Mouse (Mus musculus) CD4-positive helper T cell, adult 2 months (primary cell): Measurements from ENCODE around the gene Sh2d7.
"Not testable (repeated sequence)": the region's sequence is repeated elsewhere in the genome, so short reads cannot be mapped to it uniquely, and the experiment has no call there.

Experiments used
- DNase-seq: peaks from one replicate; pipeline ENCODE4 v3.0.0-alpha.2; 2012; ENCODE audit warnings: low read depth, missing footprints, low spot score

The Sh2d7 gene

DNA sequence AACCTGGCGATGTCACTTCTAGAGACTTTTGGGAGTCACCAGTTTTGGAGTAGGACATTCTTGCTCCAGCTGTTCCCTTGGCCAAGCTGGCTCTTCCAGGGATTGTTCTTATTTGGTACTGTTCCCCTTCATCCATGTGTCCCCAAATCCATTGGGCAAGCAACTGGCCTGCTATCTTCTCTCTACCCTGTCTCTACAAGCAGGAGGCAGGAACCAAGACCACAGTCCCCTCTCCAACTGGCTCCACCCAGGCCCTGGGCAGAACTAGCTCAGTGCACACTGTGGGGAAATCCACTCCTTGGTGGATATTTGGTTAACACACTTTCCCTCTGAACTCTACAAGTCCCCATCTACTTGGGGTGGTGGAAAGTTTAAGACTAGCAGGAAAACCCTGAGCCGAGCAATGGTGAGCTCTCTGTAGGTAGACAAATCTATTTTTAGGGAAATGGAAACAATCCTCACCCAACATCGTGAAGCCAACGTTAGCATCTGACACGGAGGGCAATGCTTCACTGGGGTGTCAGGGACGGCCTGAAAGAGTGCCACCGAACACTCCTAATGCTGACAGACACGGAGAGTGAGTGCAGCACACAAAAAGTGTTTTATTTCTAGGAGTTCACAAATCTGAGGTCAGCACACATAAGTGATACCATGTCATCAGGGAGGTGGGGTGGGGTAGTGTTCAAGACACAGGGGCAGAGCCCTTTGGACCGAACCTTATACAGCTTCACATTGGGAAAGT lies 5.6 kb downstream of the Sh2d7 start:
- DNase-seq: no peak

DNA sequence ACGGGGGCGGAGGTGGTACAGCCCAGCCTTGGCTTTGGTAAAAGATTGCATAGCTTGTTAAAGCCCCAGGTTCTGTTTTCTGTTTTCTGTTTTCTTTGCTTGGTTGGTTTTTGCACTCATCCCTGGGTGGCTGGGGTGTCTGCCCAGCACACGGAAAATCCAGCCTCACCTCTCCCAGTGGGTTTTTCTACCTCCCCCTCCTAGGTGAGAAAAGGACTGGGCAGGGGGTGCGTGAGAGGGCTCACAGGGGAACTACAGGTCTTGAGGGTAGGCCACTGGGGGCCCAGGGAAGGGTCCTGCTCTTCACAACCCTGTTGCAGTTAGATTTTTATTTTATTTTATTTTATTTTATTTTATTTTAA lies 6.2 kb downstream of the Sh2d7 start:
- DNase-seq: no peak

DNA sequence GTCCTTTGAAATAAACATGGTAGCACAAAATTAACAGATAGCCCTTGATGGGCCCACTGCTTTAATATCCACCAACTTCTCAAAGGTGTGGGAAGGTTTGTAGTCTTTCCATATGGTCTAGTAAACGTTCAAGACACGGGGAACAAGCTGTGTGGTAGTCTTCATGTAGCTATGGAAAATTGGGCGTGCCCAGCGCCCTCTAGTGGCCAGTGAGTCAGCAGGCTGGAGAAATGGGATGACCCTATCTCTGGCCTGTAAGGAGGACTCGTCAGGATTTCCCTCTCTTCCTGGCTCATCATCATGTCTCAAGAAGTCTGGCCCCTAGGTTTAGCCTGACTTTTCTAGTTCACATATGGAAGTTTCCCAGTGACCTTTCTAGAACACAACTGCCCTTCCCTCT lies 8.8 kb downstream of the Sh2d7 start:
- DNase-seq: peak; percentile 44

DNA sequence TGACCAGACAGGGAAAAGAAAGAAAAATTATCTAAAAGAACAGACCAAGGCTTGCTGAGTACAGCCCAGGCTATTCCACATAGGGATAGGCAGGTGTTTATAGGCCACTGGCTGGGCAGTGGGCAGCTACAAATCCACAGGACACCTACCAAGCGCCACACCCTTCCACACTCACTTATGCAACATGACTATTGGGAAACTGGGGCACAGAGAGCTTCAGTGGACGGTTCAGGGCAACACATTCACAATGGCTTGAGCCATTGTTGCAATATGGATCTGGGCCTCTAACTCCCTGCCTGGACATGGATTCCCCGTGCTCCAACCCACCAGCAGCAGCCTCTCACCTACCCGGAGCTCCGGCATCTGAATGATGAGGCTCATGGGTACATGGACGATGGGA lies 10.6 kb downstream of the Sh2d7 start:
- DNase-seq: no peak

DNA sequence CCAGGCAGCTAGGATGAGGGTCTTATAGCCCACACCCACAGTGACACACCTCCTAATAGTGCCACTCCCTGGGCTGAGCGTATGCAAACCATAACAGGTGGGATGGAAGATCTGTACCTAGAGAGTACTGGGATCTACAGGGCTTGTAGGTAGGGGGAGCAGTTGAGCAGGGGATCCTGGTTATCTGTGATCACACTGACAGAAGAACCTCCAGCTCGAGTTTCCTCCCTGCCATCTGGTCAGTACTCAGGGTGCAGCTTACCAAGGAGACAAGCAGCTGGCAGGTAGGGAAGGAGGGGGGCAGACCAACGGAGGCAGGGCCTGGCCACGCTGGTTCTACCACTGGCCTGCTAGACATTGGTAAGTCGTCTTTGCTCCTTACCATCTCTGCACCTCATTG lies 13.6 kb downstream of the Sh2d7 start:
- peak; percentile 21 for DNase-seq

DNA sequence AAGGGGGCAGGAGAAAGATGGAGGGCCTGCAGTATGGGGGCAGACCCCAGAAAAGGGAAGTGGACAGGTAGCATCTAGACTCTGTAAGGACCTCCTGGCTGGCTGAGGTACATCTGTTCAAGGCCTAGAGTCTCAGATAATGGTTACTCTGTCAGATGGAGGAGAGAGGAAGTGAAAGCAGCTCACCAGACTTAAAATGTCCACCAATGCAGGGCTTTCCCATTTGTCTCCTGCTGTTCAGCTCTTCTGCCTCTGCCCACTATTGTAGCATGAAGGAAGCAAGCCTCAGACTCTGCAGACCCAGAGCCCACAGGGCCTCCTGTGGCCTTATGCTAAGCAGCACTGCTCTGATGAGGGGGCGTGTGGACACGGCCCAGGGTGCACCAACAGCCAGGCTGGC lies 16.3 kb downstream of the Sh2d7 start:
- no peak for DNase-seq

DNA sequence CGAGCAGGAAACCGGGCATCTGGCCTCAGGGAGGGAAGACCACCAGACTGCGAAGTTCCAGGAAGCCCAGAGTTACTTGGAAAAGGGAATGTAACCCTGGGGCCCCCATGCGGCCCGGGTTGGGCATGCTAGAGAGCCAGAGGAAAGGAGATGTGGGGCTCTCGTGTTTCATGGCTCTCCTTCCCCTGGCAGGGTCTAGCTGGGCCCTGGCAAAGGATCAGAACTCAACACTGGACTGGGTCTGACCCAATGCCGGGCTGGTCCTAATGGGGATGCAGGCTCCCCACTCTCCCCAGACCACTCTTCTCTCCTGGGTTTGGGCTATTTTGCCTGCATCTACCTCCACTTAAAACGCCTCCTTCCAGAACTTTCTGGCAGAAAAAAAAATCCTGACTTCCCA lies 19.9 kb downstream of the Sh2d7 start:
- no peak for DNase-seq

DNA sequence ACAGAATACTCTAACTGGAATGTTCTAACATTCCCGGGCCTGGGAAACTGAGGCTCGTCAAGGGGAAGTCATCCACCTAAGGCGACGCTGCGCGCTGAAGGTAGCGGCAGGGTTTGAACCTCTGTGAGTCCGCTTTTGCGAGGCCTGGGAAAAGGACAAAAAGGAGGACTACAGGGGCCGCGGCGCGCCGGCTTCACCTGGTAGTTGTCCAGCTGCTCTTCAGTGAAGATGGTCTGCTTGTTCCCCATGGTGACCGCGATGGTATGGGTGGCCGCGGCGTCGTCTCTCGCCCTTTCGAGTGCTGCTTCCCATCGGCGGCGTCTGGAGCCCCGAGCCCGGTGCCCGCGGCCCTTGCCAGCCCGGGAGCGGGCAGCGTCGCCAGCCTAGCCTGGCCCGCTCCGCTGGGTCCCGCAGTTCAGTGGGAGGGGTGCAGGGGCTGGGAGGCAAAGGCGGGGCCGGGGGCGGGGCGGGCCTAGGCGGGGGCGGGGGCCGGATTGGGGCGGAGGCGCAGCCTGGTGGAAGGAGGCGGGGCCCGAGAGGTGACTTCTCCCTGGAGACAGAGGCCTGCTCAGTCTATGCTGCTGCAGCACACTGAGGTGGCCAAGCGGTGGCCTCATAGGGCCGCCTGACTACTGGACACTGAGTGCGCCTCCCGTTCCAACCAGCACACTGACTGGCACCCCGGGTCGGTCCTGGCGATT lies 21.1 kb downstream of the Sh2d7 start, which contains the start of gene Cib2:
Gene Cib2 (minus strand): TSS at position 448 of the 701 bp plus-strand sequence.
- DNase-seq: peak; percentile 62

DNA sequence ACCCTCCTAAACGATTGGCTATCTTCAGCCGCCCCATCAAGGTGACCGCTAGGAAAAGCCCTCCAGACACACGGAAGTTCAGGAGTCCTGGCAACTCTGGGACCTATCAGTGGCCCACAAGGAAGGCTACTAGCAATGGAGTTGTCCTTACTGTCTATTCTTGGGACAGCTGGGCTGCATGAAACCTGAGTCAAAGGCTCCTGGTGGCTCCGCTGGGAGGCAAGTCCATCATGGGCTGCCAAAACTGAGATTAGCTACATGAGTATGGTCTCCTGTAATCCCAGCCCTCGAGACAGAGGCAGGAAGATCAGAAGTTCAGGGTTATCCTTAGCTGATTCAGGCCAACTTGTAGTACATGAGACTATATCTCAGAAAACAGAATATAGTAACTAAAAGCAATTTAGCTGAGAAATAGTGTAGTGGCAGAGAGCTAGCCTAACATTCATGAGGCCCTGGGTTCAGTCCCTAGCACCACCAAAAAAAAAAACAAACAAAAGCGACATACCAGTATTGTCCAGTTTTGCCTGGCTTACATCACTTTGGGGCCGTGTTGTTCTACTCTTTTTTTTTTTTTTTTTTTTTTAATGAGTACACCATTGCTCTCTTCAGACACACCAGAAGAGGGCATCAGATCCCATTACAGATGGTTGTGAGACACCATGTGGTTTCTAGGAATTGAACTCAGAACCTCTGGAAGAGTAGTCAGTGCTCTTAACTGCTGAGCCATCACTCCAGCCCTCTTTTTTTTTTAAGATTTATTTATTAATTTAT lies 22.2 kb downstream of the Sh2d7 start:
- DNase-seq: no peak

DNA sequence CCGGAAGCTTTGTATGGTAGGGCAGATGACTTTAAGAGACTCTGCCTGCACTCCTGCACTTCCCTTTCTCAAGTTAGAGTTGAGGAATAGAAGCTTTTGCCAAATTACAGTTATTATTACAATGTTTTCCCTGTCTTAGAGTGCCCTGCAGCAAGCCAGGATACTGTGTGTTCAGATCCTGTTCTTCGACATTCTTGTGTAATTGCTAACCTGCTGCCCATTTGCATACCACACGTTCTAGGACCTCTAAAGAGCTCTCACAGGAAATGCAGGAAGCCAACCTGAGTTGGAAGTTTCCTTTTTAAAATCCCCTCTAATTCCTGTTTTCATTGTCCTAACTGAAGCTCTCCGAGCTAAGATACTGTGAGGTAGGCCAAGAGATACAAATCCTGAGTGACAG lies 28.2 kb downstream of the Sh2d7 start:
- no peak for DNase-seq

DNA sequence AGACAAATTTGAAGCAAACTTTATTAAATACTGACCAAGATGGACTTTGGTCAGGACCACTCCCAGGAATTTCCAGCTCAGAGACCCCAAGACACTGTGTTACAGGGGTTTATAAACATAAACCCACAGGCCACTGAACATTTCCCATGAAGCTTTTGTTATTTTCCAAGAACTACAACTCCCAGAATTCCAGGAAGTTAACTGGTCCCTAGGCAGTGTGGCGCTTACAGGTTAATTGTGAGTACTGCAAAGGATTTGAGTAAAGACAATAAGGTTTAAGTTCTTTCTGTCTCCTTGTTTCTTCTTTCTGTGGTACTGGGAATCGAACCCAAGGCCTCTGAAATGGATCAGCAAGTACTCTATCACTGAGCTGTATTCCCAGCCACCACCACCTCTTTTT lies 29.9 kb downstream of the Sh2d7 start:
- no peak for DNase-seq

DNA sequence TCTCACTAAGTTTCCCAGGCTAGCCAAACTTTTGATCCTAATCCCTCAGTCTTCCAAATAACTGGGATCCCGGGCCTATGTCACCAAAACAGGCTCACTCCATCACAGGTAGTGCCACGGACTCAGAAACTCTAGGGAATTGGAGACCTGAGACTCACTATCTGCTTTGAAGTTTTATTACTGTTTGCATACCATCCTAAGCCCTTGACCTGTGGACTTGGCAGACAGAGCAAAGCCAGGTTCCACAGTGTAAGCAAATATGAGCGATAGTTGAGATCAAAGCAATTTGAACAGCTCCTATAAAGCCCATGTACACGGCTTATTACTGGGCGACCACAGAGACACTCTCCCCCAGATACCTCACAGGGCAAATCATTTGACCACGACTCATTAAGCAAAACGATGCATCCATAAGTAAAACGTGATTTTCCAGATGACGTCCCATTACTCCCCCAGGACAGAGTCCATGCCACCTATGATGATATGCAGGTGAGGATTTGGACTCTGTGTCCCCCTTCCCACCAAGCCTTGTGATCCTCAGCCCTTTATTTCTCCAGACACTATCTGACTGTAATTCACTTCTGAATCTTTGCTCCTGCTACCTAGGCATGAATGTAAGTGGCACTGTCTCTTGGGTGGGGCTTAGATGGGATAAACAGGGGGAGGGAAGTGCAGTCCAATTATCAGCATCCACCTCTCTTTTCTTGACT lies 32.5 kb downstream of the Sh2d7 start:
- DNase-seq: no peak

DNA sequence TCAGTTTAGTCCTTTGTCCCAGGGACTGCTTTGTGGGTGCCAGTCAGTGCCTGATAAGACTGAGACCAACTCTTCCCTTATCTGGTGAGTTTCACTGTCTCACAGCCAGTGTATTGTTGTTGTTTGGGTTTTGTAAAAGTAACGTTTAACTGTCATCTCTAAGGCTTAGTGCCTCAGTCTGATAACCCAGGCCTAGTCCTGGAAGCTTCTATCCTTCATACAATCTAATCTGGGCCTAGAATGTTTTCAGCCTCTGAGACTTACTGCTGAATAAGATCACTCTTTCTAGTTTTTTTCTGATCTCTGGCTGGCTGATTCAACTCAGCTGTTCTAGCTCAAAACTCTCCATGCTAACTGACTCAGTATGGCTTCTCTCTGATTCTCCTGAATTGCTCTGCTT lies 44.9 kb downstream of the Sh2d7 start:
- no peak for DNase-seq

DNA sequence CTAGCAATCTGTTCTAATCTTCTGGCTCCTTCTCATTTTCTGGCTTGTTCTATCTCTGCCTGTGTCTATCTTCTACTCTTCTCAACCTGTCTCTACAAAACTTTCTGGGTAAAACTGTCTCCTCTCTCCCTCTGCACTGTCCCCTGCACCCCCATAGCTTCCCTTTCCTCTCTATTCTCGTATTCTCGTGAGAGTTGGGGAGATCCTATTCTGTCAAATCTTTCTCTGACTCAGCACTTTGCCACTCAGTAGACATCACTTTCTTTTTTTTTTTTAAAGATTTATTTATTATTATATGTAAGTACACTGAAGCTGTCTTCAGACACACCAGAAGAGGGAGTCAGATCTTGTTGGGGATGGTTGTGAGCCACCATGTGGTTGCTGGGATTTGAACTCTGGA lies 45.3 kb downstream of the Sh2d7 start:
- not testable (repeated sequence) for DNase-seq

DNA sequence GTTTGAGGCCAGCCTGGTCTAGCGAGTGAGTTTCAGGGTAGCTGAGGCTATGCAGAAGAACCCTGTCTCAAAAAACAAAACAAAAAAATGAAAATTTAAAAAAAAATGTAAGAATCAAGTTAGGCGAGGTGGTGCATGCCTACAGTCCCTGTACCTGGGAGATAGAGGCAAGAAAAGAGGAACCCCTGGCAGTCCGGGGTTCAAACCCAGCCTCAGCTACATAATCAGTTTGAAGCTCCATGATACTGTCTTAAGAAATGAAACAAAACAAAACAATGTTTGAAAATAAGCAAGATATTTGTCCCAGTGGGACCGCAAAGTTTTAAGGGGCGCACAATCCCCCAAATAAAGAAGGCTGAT lies 47.0 kb downstream of the Sh2d7 start:
- DNase-seq: no peak

DNA sequence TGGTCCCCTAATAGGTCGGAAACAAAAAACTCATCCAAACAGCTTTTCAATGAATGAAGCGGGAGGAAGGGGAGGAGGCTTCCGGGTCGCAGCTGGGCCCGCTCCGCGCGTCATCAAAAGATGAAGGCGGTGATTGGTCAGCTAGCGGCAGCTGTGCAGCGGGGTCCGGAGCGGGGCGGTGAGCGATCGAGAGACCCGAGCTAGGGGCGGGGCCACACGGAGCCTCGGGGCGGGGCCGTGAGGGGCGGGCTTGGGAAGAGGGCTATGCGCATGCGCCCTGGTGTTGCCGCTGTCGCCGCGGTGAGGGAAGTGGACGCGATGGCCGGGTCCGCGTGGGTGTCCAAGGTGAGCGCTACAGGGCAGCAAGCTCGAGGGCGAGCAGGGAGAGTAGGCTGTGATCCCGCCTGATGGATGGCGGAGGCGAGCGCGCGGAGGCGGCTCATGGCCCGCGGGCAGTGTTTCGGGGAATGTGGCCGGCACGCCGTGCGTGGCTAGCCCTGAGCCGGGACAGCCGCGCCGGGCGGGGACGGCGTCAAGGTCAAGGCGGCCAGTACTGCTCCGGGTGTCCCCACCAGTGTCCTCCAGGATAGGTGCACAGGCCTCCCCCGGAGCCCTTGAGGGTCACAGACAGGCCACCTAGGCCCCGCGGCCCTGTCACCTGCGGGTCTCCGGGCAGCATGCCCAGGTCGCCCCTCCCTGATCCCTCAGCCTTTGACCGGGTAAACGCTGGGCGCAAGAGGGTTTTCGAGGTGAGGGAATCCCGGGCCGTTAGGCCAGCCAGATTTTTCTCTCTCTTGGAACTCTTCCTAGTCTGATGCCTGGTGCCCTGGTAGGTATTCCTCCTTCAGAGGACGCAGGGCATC lies 47.6 kb downstream of the Sh2d7 start, which contains the start of gene Idh3a:
Gene Idh3a (plus strand): TSS at position 136 of the 863 bp plus-strand sequence.
- peak; percentile 97 for DNase-seq

DNA sequence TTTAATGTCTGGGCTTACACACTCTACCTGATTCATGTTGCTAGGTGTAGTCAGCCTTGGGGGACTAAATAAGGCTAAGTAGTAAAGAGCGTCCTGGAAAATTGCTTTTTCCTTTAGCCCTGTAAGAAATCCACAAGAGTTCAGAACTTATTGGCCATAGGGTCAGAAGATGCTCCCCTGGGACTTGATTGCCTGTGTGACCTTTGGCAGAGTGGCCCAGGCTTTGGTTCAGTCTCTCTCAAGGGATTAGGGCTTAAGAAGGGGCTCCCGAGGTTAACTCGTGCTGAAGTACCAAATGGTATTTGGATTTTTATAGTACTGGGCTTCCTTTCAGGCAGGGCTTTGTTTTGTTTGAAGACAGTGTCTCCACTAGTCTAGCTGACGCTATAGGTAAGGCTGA lies 49.1 kb downstream of the Sh2d7 start:
- DNase-seq: no peak

DNA sequence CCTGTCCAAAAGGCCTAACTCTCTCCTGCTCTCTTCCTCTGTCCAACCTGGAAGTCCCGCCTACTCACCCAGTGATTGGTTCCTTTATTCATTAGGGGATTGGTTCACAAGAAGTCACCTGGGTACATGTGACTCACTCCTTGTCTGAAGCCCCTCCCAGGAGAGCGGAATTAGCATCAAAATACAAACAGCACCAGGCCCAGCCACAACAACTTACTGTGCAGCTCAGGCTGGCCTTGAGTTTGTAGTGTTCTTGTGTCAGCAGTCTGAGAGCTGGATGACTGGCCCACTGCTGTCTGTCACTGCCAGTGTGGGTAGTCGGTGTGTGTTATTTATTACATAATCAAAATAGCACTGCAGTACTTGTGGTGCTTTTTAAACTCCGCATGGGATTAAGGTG lies 54.9 kb downstream of the Sh2d7 start:
- DNase-seq: not testable (repeated sequence)
